Mouse (Mus musculus) ES-E14 (cell line): ENCODE measurements around the gene Syngr1.

Source experiments
- CHD2 ChIP-seq: IDR thresholded peaks from 2 replicates; pipeline ENCODE4 v1.6.1; 2014; ENCODE audit warnings: mild to moderate bottlenecking, low read depth, low read length, inconsistent platforms
- MAFK ChIP-seq: IDR thresholded peaks from 2 replicates; pipeline ENCODE4 v1.6.1; 2014; ENCODE audit warnings: mild to moderate bottlenecking, low read depth, low read length, inconsistent platforms; ENCODE audit not compliant: insufficient read depth

DNA sequence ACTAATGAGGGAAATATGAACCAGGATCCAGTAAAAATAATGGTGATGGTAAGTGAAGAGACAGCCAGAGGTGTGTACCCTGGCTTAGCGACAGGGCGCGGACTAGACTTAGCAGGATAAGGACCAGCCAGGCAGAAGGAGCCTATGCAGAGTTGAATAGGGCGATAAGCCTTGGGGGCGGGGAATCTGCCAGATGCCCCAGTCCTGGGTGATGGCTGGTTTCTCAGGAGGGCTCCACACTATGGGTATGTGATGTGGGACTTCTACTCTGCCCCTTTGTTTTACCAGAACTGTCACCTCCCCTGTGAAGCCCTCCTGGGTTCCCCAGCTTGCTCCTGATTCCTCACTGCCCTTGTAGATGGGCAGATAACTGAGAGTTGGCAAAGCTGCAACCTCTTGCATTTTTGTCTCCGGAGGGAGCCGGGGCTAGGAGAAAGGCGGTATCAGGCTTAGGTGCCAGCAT is 6.9 kb downstream of the Syngr1 start:
- TF ChIP-seq MAFK (no peak), CHD2 (no peak)
